ENCODE assay signal across 9 mouse cellular contexts in the genomic region with DNA sequence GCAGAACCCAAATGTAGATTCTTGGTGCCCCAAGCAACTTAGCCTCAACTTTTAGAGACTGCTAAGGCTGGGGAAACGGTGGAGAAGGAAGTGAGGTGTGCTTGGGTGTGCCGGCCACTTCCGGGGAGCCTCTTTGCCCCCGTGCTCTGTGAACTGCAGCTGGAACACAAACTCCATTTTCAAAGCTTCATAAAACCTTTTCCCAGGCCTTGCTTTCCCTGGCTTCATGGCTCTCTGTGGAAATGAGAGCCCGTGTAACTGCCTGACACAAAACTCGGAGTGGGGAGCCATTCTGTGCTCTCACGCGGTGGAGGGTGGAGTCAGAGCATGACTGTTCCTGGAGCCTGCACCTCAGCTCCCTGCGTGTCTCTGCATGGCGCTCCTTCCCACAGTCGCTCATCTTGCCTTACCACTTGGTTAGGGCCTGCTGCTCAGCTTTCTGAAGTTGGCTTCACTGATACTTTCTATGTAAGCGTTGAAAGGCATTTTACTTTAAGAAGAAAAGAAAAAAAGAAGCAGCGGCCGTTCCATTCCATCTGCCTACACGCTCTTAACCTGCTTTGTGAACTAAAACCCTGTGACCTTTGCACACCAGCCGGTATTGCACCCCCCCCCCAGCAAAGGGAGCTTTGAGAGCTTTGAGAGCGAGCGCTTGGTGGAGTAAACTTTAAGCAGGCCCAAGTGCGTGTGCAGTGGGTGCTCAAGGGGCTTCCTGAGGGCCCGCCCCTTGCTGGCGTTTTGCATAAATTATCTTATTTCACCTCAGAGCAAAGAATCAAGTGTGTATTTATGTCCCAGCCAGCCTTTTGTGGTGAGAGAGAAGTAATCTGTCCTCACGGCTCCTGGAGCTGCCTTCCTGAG. TPM values are rescaled to one million over a fixed set of nuclear protein-coding genes. Genes with fewer than 3 reads are reported as not detected.
DNase-seq lines count a peak whose midpoint lies in the region; ATAC-seq and TF ChIP-seq lines count a peak whose summit lies in the region.
"Had no signal": no experiment of that assay in that cellular context is flagged by ENCODE, and none has a peak within 500 bp of the region (broad histone marks: within the 10 kb centered on the region; RNA-seq: fewer than 3 reads in every experiment).

No protein-coding gene starts in this region.

- WGBS in heart, embryonic 15.5 days: 64% methylated on average over 22 of the region's 22 CpGs
- 50% methylated on average over 22 of the region's 22 CpGs for WGBS in hindbrain, embryonic 16.5 days
- 59% methylated on average over 22 of the region's 22 CpGs for WGBS in liver, embryonic 14.5 days (ENCODE audit: insufficient replicate concordance)

- H3K9ac ChIP-seq in heart, embryonic 15.5 days: no peak overlapping the region
- peak overlapping the region; percentile 8; the same call in 1 of the 2 replicates for H3K9ac ChIP-seq in hindbrain, embryonic 16.5 days (ENCODE audit: low read depth, low read length)
- peak overlapping the region; percentile 49 for H3K9ac ChIP-seq in liver, embryonic 14.5 days (replicated peaks)

- peaks cover 6% of the 10 kb centered on the region; the same call in 1 of the 2 replicates for H3K36me3 ChIP-seq in heart, embryonic 15.5 days
- H3K36me3 ChIP-seq in G1E (replicated peaks): peaks cover 63% of the 10 kb centered on the region
- peaks cover 11% of the 10 kb centered on the region; the same call in 1 of the 2 replicates for H3K36me3 ChIP-seq in hindbrain, embryonic 16.5 days (ENCODE audit: control insufficient read depth, insufficient read depth, low read length)
- peaks cover 17% of the 10 kb centered on the region for H3K36me3 ChIP-seq in liver, embryonic 14.5 days (replicated peaks; ENCODE audit: control insufficient read depth, insufficient read depth, low read depth)

- intact Hi-C loops in heart, postnatal 25 days (cut with DNase I): no loop called here
- intact Hi-C loops in left cerebral cortex, postnatal 14 days (cut with DNase I): no loop called here

- DNase-seq in heart, postnatal 25 days (ENCODE audit: low spot score): no peak
- DNase-seq in G1E (ENCODE audit: low spot score): no peak
- DNase-seq in liver, embryonic 14.5 days (ENCODE audit: low read depth in 3 of 3, low spot score in 3 of 3): no peak
- DNase-seq in thymus, adult 18-20 months: peak; percentile 50 to 65
- no peak for DNase-seq in cerebellum, adult 9-11 months
- no peak for DNase-seq in left cerebral cortex, postnatal 14 days (ENCODE audit: low spot score in 2 of 2)

- ATAC-seq in heart, embryonic 15.5 days (replicated peaks; ENCODE audit: insufficient number of reproducible peaks, insufficient read depth, low FRiP score, low read depth): no peak
- ATAC-seq in G1E (ENCODE audit: extremely low read depth, insufficient number of reproducible peaks, low FRiP score, poor library complexity, severe bottlenecking): peak; percentile 12; the same call in 1 of the 2 replicates
- ATAC-seq in hindbrain, embryonic 16.5 days: no peak
- no peak for ATAC-seq in liver, embryonic 14.5 days (ENCODE audit: insufficient read depth)

- TF ChIP-seq EP300 in liver, embryonic 14.5 days (IDR thresholded peaks at IDR 0.05; ENCODE audit: low read depth): no peak

- no peak overlapping the region for H3K4me3 ChIP-seq in heart, embryonic 15.5 days
- H3K4me3 ChIP-seq in G1E (ENCODE audit: low read depth, low read length): peak overlapping the region; percentile 66; the same call in 1 of the 2 replicates
- no peak overlapping the region for H3K4me3 ChIP-seq in hindbrain, embryonic 16.5 days (ENCODE audit: low read length)
- 0 out of 4 replicates have a peak overlapping the region, but pooled peaks of 1 of the 2 experiments have one; percentile 16 for H3K4me3 ChIP-seq in liver, embryonic 14.5 days (ENCODE audit: insufficient read depth in 1 of 2, low read depth in 2 of 2, low read length in 2 of 2)

- no peaks in the 10 kb centered on the region for H3K27me3 ChIP-seq in heart, embryonic 15.5 days
- H3K27me3 ChIP-seq in G1E (ENCODE audit: insufficient read depth, low read length): no peaks in the 10 kb centered on the region
- H3K27me3 ChIP-seq in hindbrain, embryonic 16.5 days (replicated peaks; ENCODE audit: control insufficient read depth, insufficient read depth, low read length): no peaks in the 10 kb centered on the region
- H3K27me3 ChIP-seq in liver, embryonic 14.5 days (ENCODE audit: control insufficient read depth, insufficient read depth, low read length): no peaks in the 10 kb centered on the region

- H3K27ac ChIP-seq in heart, embryonic 15.5 days: peak overlapping the region; percentile 28; the same call in 1 of the 2 replicates
- H3K27ac ChIP-seq in hindbrain, embryonic 16.5 days (ENCODE audit: low read depth, low read length): peak overlapping the region; percentile 48; the same call in 1 of the 2 replicates
- peak overlapping the region; percentile 61 for H3K27ac ChIP-seq in liver, embryonic 14.5 days
- H3K27ac ChIP-seq: macrophage had no signal

- no peaks in the 10 kb centered on the region for H3K9me3 ChIP-seq in heart, embryonic 15.5 days (replicated peaks)
- H3K9me3 ChIP-seq in G1E (replicated peaks): no peaks in the 10 kb centered on the region
- H3K9me3 ChIP-seq in hindbrain, embryonic 16.5 days (ENCODE audit: control insufficient read depth, low read length): no peaks in the 10 kb centered on the region
- H3K9me3 ChIP-seq in liver, embryonic 14.5 days (ENCODE audit: control insufficient read depth, low read length): no peaks in the 10 kb centered on the region

- H3K4me2 ChIP-seq in heart, embryonic 15.5 days: peak overlapping the region; percentile 6; the same call in 1 of the 2 replicates
- H3K4me2 ChIP-seq in hindbrain, embryonic 16.5 days (ENCODE audit: low read length): no peak overlapping the region
- peak overlapping the region; percentile 50 for H3K4me2 ChIP-seq in liver, embryonic 14.5 days (ENCODE audit: low read depth)

- TF ChIP-seq CTCF in G1E (IDR thresholded peaks at IDR 0.05; ENCODE audit: low read depth, low read length): no peak
- no peak for TF ChIP-seq CTCF in liver, embryonic 14.5 days (IDR thresholded peaks at IDR 0.05; ENCODE audit: low read depth)

- H3K4me1 ChIP-seq in heart, embryonic 15.5 days (replicated peaks): peaks cover 74% of the 10 kb centered on the region
- H3K4me1 ChIP-seq in G1E (ENCODE audit: insufficient read depth, low read depth, low read length): peaks cover 73% of the 10 kb centered on the region
- peaks cover 33% of the 10 kb centered on the region for H3K4me1 ChIP-seq in hindbrain, embryonic 16.5 days (ENCODE audit: control insufficient read depth, insufficient read depth, low read depth, low read length)
- peaks cover 34 to 35% of the 10 kb centered on the region in 2 experiments for H3K4me1 ChIP-seq in liver, embryonic 14.5 days (replicated peaks; ENCODE audit: control insufficient read depth in 2 of 2, insufficient read depth in 2 of 2, low read length in 1 of 2)

RNA-seq across cellular contexts. Expression of a gene that starts 19.5 kb away (rescaled TPM):
- polyA plus RNA-seq in heart, embryonic 15.5 days (2015; fragmentation: Nextera tagmentation; extraction: Ambion mirVana): 73.8 and 106 TPM in 2 replicates
- total RNA-seq in heart, postnatal 25 days (2021): 10 to 100 TPM; 20.5 to 21.8 TPM
- total RNA-seq in G1E (2014; fragmentation: Nextera tagmentation) (97.6 and 164 TPM in 2 replicates), G1E (2017) (42.5 and 48.5 TPM in 2 replicates)
- 440 and 648 TPM in 2 replicates for polyA plus RNA-seq in G1E (2012)
- 179 and 196 TPM in 2 replicates for polyA plus RNA-seq in hindbrain, embryonic 16.5 days (2015; fragmentation: Nextera tagmentation; extraction: Ambion mirVana)
- polyA plus RNA-seq in liver, embryonic 14.5 days (2012; rRNA removed): 29.3 and 37.1 TPM in 2 replicates
- polyA plus RNA-seq in liver, embryonic 14.5 days (2014; fragmentation: Nextera tagmentation; extraction: Ambion mirVana): 30.8 and 35.2 TPM in 2 replicates
- total RNA-seq in left cerebral cortex, postnatal 14 days (2021): 100 to 1,000 TPM; 173 to 195 TPM

RNA-seq across cellular contexts. Expression of a gene that starts 38.7 kb away (rescaled TPM):
- 7.4 and 11.9 TPM in 2 replicates for polyA plus RNA-seq in heart, embryonic 15.5 days (2015; fragmentation: Nextera tagmentation; extraction: Ambion mirVana)
- 1 to 10 TPM; 4.4 to 6.4 TPM for total RNA-seq in heart, postnatal 25 days (2021)
- total RNA-seq in G1E (2014; fragmentation: Nextera tagmentation) (9.0 and 16.7 TPM in 2 replicates), G1E (2017) (29.7 and 31.7 TPM in 2 replicates)
- 5.5 and 13.9 TPM in 2 replicates for polyA plus RNA-seq in G1E (2012)
- polyA plus RNA-seq in hindbrain, embryonic 16.5 days (2015; fragmentation: Nextera tagmentation; extraction: Ambion mirVana): 10.6 and 11.9 TPM in 2 replicates
- 5.9 and 7.2 TPM in 2 replicates for polyA plus RNA-seq in liver, embryonic 14.5 days (2012; rRNA removed)
- polyA plus RNA-seq in liver, embryonic 14.5 days (2014; fragmentation: Nextera tagmentation; extraction: Ambion mirVana): 5.5 and 6.6 TPM in 2 replicates
- total RNA-seq in left cerebral cortex, postnatal 14 days (2021): 10 to 100 TPM; 10.1 to 12.9 TPM

RNA-seq across cellular contexts. Expression of a gene that starts 46.1 kb away (rescaled TPM):
- polyA plus RNA-seq in heart, embryonic 15.5 days (2015; fragmentation: Nextera tagmentation; extraction: Ambion mirVana): 0.22 and 0.25 TPM in 2 replicates
- under 1 TPM; 0.13 to 0.20 TPM for total RNA-seq in heart, postnatal 25 days (2021)
- total RNA-seq in G1E (2014; fragmentation: Nextera tagmentation) (not detected in 2 replicates), G1E (2017) (0.05 TPM in 1 of 2 replicates, not detected in the other)
- polyA plus RNA-seq in G1E (2012): not detected in 2 replicates
- polyA plus RNA-seq in hindbrain, embryonic 16.5 days (2015; fragmentation: Nextera tagmentation; extraction: Ambion mirVana): 3.4 and 4.2 TPM in 2 replicates
- polyA plus RNA-seq in liver, embryonic 14.5 days (2012; rRNA removed): 0.15 and 0.19 TPM in 2 replicates
- polyA plus RNA-seq in liver, embryonic 14.5 days (2014; fragmentation: Nextera tagmentation; extraction: Ambion mirVana): 0.05 and 0.09 TPM in 2 replicates
- total RNA-seq in left cerebral cortex, postnatal 14 days (2021): 1 to 10 TPM; 4.1 to 4.7 TPM
- polyA plus RNA-seq: macrophage had no signal

RNA-seq across cellular contexts. Expression of a gene that starts 57.7 kb away (rescaled TPM):
- polyA plus RNA-seq in heart, embryonic 15.5 days (2015; fragmentation: Nextera tagmentation; extraction: Ambion mirVana): not detected in 2 replicates
- under 1 TPM in 1 of 2 experiments, not detected in 1; 0.36 TPM for total RNA-seq in heart, postnatal 25 days (2021)
- total RNA-seq in G1E (2014; fragmentation: Nextera tagmentation) (1.6 and 2.4 TPM in 2 replicates), G1E (2017) (0.71 and 1.2 TPM in 2 replicates)
- 0.18 and 0.65 TPM in 2 replicates for polyA plus RNA-seq in G1E (2012)
- 0.10 and 0.31 TPM in 2 replicates for polyA plus RNA-seq in hindbrain, embryonic 16.5 days (2015; fragmentation: Nextera tagmentation; extraction: Ambion mirVana)
- 0.54 and 0.66 TPM in 2 replicates for polyA plus RNA-seq in liver, embryonic 14.5 days (2012; rRNA removed)
- 0.14 and 0.58 TPM in 2 replicates for polyA plus RNA-seq in liver, embryonic 14.5 days (2014; fragmentation: Nextera tagmentation; extraction: Ambion mirVana)
- total RNA-seq in left cerebral cortex, postnatal 14 days (2021): under 1 TPM; 0.27 to 0.35 TPM

Comparison
In these comparisons a context has a peak if more than half of its experiments do, and no peak if none do; other contexts are left out.
1. DNase-seq: peak in thymus, adult 18-20 months (2 of 2); none in heart, postnatal 25 days (single experiment), G1E (single experiment), liver, embryonic 14.5 days (0 of 3), cerebellum, adult 9-11 months (single experiment) and left cerebral cortex, postnatal 14 days (0 of 2).
2. Peak in every context shown above with its lines, with median percentiles within 50 percentile points of each other: H3K27ac ChIP-seq.